ENCODE assay signal across 29 mouse cellular contexts in genomic region chr6:122939618-122940017, GRCm38 (mm10). TPM values are rescaled to one million over a fixed set of nuclear protein-coding genes. Genes with fewer than 3 reads are reported as not detected.
DNase-seq lines count a peak whose midpoint lies in the region; ATAC-seq and TF ChIP-seq lines count a peak whose summit lies in the region.
"Had no signal": no experiment of that assay in that cellular context is flagged by ENCODE, and none has a peak within 500 bp of the region (broad histone marks: within the 10 kb centered on the region; RNA-seq: fewer than 3 reads in every experiment).

No protein-coding gene starts in this region.

- no peak for ATAC-seq in liver, embryonic 11.5 days (replicated peaks; ENCODE audit: low FRiP score)
- peak; percentile 59 for ATAC-seq in neutrophil, adult 5-6 weeks (ENCODE audit: extremely low read depth, insufficient number of reproducible peaks, low FRiP score, poor library complexity, severe bottlenecking)
- ATAC-seq: activated CD4-positive, CD25-positive, alpha-beta regulatory T cell, adult 4 months; forebrain, embryonic 15.5 days; Patski had no signal

- no peak for TF ChIP-seq CTCF in liver, adult 2 months (IDR thresholded peaks at IDR 0.05; ENCODE audit: low read depth, low read length)

- DNase-seq in liver, adult 2 months (ENCODE audit: extremely low read depth, low read depth, low spot score), result peak; percentile 24
- DNase-seq in liver, embryonic 11.5 days (ENCODE audit: low spot score), result no peak
- peak; percentile 3 to 22 for DNase-seq in spleen, postnatal 36 days (ENCODE audit: low spot score in 2 of 2)
- DNase-seq in spleen, postnatal 4 days (ENCODE audit: low spot score in 2 of 2), result no peak
- no peak for DNase-seq in urinary bladder, postnatal 25 days (ENCODE audit: low spot score)
- DNase-seq in kidney, adult 18-20 months, result no peak
- DNase-seq: adrenal gland, postnatal 25 days; cerebellum, adult 11-12 months; cerebellum, adult 9-10 months; cerebellum, postnatal 25 days; gastrocnemius, postnatal 25 days had no signal

- no peaks in the 10 kb centered on the region for H3K36me3 ChIP-seq in liver, adult 2 months (ENCODE audit: control insufficient read depth, insufficient read depth, low read length)
- no peaks in the 10 kb centered on the region for H3K36me3 ChIP-seq in liver, embryonic 11.5 days (ENCODE audit: control insufficient read depth, insufficient read depth, low read length)
- no peaks in the 10 kb centered on the region for H3K36me3 ChIP-seq in macrophage (ENCODE audit: inconsistent target)
- H3K36me3 ChIP-seq: embryonic facial prominence, embryonic 12.5 days; forebrain, embryonic 15.5 days; heart, embryonic 12.5 days; hindbrain, embryonic 15.5 days had no signal

- no peaks in the 10 kb centered on the region for H3K9me3 ChIP-seq in liver, embryonic 11.5 days (ENCODE audit: control insufficient read depth, low read length)
- H3K9me3 ChIP-seq: embryonic facial prominence, embryonic 12.5 days; forebrain, embryonic 15.5 days; heart, embryonic 12.5 days; hindbrain, embryonic 15.5 days had no signal

- 82% methylated on average over 5 of the region's 5 CpGs for WGBS in liver, adult 2 months
- WGBS in liver, embryonic 11.5 days, result 78% methylated on average over 5 of the region's 5 CpGs
- WGBS in macrophage (ENCODE audit: missing documents), result 26% methylated on average over 5 of the region's 5 CpGs

- no peak overlapping the region for H3K9ac ChIP-seq in liver, adult 2 months (ENCODE audit: low read depth, low read length)
- no peak overlapping the region for H3K9ac ChIP-seq in liver, embryonic 11.5 days (ENCODE audit: low read depth, low read length)
- H3K9ac ChIP-seq: embryonic facial prominence, embryonic 12.5 days; forebrain, embryonic 15.5 days; heart, embryonic 12.5 days; hindbrain, embryonic 15.5 days had no signal

- H3K4me3 ChIP-seq in liver, adult 2 months (ENCODE audit: insufficient read depth, low read depth, low read length), result no peak overlapping the region
- no peak overlapping the region for H3K4me3 ChIP-seq in liver, embryonic 11.5 days (ENCODE audit: low read depth, low read length)
- no peak overlapping the region for H3K4me3 ChIP-seq in macrophage (ENCODE audit: inconsistent target)
- H3K4me3 ChIP-seq: embryonic facial prominence, embryonic 12.5 days; forebrain, embryonic 15.5 days; heart, embryonic 12.5 days; hindbrain, embryonic 15.5 days had no signal

- H3K27me3 ChIP-seq in liver, adult 2 months (ENCODE audit: control insufficient read depth, insufficient read depth, low read length), result no peaks in the 10 kb centered on the region; the same call in 1 of the 2 replicates
- no peaks in the 10 kb centered on the region for H3K27me3 ChIP-seq in liver, embryonic 11.5 days (replicated peaks; ENCODE audit: control insufficient read depth, insufficient read depth, low read length)
- H3K27me3 ChIP-seq: embryonic facial prominence, embryonic 12.5 days; forebrain, embryonic 15.5 days; heart, embryonic 12.5 days; hindbrain, embryonic 15.5 days had no signal

- no peak overlapping the region for H3K27ac ChIP-seq in liver, adult 2 months (replicated peaks; ENCODE audit: insufficient read depth, low read depth, low read length)
- no peak overlapping the region for H3K27ac ChIP-seq in liver, embryonic 11.5 days (ENCODE audit: low read depth, low read length)
- H3K27ac ChIP-seq in macrophage, result peak overlapping the region; percentile 63
- H3K27ac ChIP-seq: embryonic facial prominence, embryonic 12.5 days; forebrain, embryonic 15.5 days; hindbrain, embryonic 15.5 days had no signal

- no peak for TF ChIP-seq POLR2A in liver, adult 2 months (IDR thresholded peaks at IDR 0.05; ENCODE audit: extremely low read depth, insufficient read depth, low read length)

- no peaks in the 10 kb centered on the region for H3K4me1 ChIP-seq in liver, adult 2 months (ENCODE audit: control insufficient read depth, insufficient read depth, low read length)
- no peaks in the 10 kb centered on the region for H3K4me1 ChIP-seq in liver, embryonic 11.5 days (replicated peaks; ENCODE audit: control insufficient read depth, insufficient read depth, low read length)
- H3K4me1 ChIP-seq: embryonic facial prominence, embryonic 12.5 days; forebrain, embryonic 15.5 days; heart, embryonic 12.5 days; hindbrain, embryonic 15.5 days had no signal

- no peaks in the 10 kb centered on the region for H3K79me2 ChIP-seq in liver, adult 2 months (ENCODE audit: control insufficient read depth, insufficient read depth, low read length)
- H3K79me2 ChIP-seq in macrophage (ENCODE audit: inconsistent target), result no peaks in the 10 kb centered on the region

- H3K4me2 ChIP-seq in liver, embryonic 11.5 days, result no peak overlapping the region
- H3K4me2 ChIP-seq: embryonic facial prominence, embryonic 12.5 days; forebrain, embryonic 15.5 days; heart, embryonic 12.5 days; hindbrain, embryonic 15.5 days had no signal

RNA-seq across cellular contexts. Expression of gene Clec4a3, which starts 12.7 kb away (rescaled TPM):
- total RNA-seq in liver, adult 2 months (2014; rRNA removed), result 5.4 and 5.5 TPM in 2 replicates
- 0.49 and 0.70 TPM in 2 replicates for polyA plus RNA-seq in liver, adult 2 months (2012; rRNA removed)
- polyA plus RNA-seq in liver, embryonic 11.5 days (2014; fragmentation: Nextera tagmentation; extraction: Ambion mirVana), result 1.9 and 2.6 TPM in 2 replicates
- 100 to 1,000 TPM in 9 of 26 experiments, 10 to 100 TPM in 14, 1 to 10 TPM in 3; 5.2 to 162 (median 63.3) TPM for total RNA-seq in macrophage (2018; cell fraction: chromatin; rRNA removed)
- total RNA-seq in macrophage (2018; cell fraction: cytosol; rRNA removed), result 100 to 1,000 TPM; 139 to 572 (median 262) TPM
- total RNA-seq in macrophage (2018; cell fraction: nucleus; rRNA removed), result 100 to 1,000 TPM in 17 of 26 experiments, 10 to 100 TPM in 9; 33.0 to 342 (median 158) TPM
- polyA plus RNA-seq in macrophage (2018), result 62.0 to 300 TPM (median 177 TPM) in 3 replicates
- total RNA-seq in neutrophil, adult 5-6 weeks (2017), result 37.1 and 53.7 TPM in 2 replicates
- total RNA-seq: CH12.LX had no signal
- polyA plus RNA-seq: Patski had no signal

RNA-seq across cellular contexts. Expression of gene Clec4a1, which starts 18.0 kb away (rescaled TPM):
- 1.7 and 1.8 TPM in 2 replicates for total RNA-seq in liver, adult 2 months (2014; rRNA removed)
- 0.52 and 1.1 TPM in 2 replicates for polyA plus RNA-seq in liver, adult 2 months (2012; rRNA removed)
- 3.2 and 3.6 TPM in 2 replicates for polyA plus RNA-seq in liver, embryonic 11.5 days (2014; fragmentation: Nextera tagmentation; extraction: Ambion mirVana)
- 100 to 1,000 TPM in 13 of 26 experiments, 10 to 100 TPM in 13; 28.6 to 298 (median 102) TPM for total RNA-seq in macrophage (2018; cell fraction: chromatin; rRNA removed)
- total RNA-seq in macrophage (2018; cell fraction: cytosol; rRNA removed), result 100 to 1,000 TPM; 149 to 740 (median 378) TPM
- total RNA-seq in macrophage (2018; cell fraction: nucleus; rRNA removed), result 100 to 1,000 TPM in 25 of 26 experiments, 10 to 100 TPM in 1; 48.5 to 598 (median 241) TPM
- polyA plus RNA-seq in macrophage (2018), result 65.6 to 266 TPM (median 257 TPM) in 3 replicates
- 15.6 and 15.8 TPM in 2 replicates for total RNA-seq in neutrophil, adult 5-6 weeks (2017)
- total RNA-seq: CH12.LX had no signal

RNA-seq across cellular contexts. Expression of gene Clec4a4, which starts 50.5 kb away (rescaled TPM):
- not detected in 2 replicates for total RNA-seq in liver, adult 2 months (2014; rRNA removed)
- not detected in 2 replicates for polyA plus RNA-seq in liver, adult 2 months (2012; rRNA removed)
- polyA plus RNA-seq in liver, embryonic 11.5 days (2014; fragmentation: Nextera tagmentation; extraction: Ambion mirVana), result 0.25 TPM in 1 of 2 replicates, not detected in the other
- 1 to 10 TPM in 22 of 26 experiments, not detected in 4; 1.6 to 8.1 (median 3.7) TPM for total RNA-seq in macrophage (2018; cell fraction: chromatin; rRNA removed)
- 1 to 10 TPM in 18 of 26 experiments, under 1 TPM in 8; 0.49 to 4.6 (median 2.1) TPM for total RNA-seq in macrophage (2018; cell fraction: cytosol; rRNA removed)
- 1 to 10 TPM in 22 of 26 experiments, not detected in 4; 1.5 to 5.6 (median 2.8) TPM for total RNA-seq in macrophage (2018; cell fraction: nucleus; rRNA removed)
- polyA plus RNA-seq in macrophage (2018), result 0.41 to 1.2 TPM (median 0.80 TPM) in 3 replicates
- 1.2 and 3.1 TPM in 2 replicates for total RNA-seq in neutrophil, adult 5-6 weeks (2017)
- total RNA-seq: adrenal gland, adult 18-20 months; adrenal gland, postnatal 25 days; CH12.LX; gastrocnemius, adult 18-20 months; gastrocnemius, postnatal 25 days; heart, adult 18-20 months; heart, postnatal 25 days had no signal
- polyA plus RNA-seq: activated CD4-positive, CD25-positive, alpha-beta regulatory T cell, adult 4 months; brain, embryonic 14.5 days; cortical plate, adult 2 months; embryonic facial prominence, embryonic 12.5 days; forebrain, embryonic 11.5 days; forebrain, embryonic 15.5 days; heart, embryonic 12.5 days; heart, embryonic 16.5 days; hindbrain, embryonic 11.5 days; hindbrain, embryonic 15.5 days; Patski had no signal

Comparison
In these comparisons a context has a peak if more than half of its experiments do, and no peak if none do; other contexts are left out.
1. DNase-seq: peak in liver, adult 2 months (single experiment) and spleen, postnatal 36 days (2 of 2); none in liver, embryonic 11.5 days (single experiment), spleen, postnatal 4 days (0 of 2), urinary bladder, postnatal 25 days (single experiment) and kidney, adult 18-20 months (single experiment).
2. RNA of gene Clec4a3, which starts 12.7 kb away (polyA plus RNA-seq): 62.0 to 300 TPM in macrophage; 1.9 to 2.6 TPM in liver, embryonic 11.5 days and 0.49 to 0.70 TPM in liver, adult 2 months; every median in the first group is over 10 times any median in the second.
3. RNA of gene Clec4a1, which starts 18.0 kb away (polyA plus RNA-seq): 65.6 to 266 TPM in macrophage; 3.2 to 3.6 TPM in liver, embryonic 11.5 days and 0.52 to 1.1 TPM in liver, adult 2 months; every median in the first group is over 10 times any median in the second.